Mouse (Mus musculus) cerebellum, postnatal 10 days (tissue): Measurements from ENCODE around the gene Polr2e.

ENCODE experiments used
- DNase-seq, 2 experiments: peaks; one replicate each; pipeline ENCODE4 v3.0.0; 2021; ENCODE audit warnings: mixed read lengths in 2 of 2

Polr2e gene

GRCm38 (mm10) chr10:80039559-80039979, at the start of gene Polr2e:
Polr2e (minus strand) TSS chr10:80039795.
- peak; percentile 97 to 99 for DNase-seq

GRCm38 (mm10) chr10:80089146-80089545, 49.6 kb upstream of the Polr2e start:
- no peak for DNase-seq

GRCm38 (mm10) chr10:80087483-80087882, 47.9 kb upstream of the Polr2e start:
- DNase-seq = no peak

- no peak for DNase-seq
These were observed 47.3 kb upstream of the Polr2e start for GRCm38 (mm10) chr10:80086847-80087246.

- DNase-seq = peak; percentile 48 to 60
These were observed 45.4 kb upstream of the Polr2e start for GRCm38 (mm10) chr10:80084817-80085487.

GRCm38 (mm10) chr10:80081075-80081474, 41.5 kb upstream of the Polr2e start:
- no peak for DNase-seq

GRCm38 (mm10) chr10:80080396-80081070, 40.9 kb upstream of the Polr2e start:
- no peak for DNase-seq

GRCm38 (mm10) chr10:80078366-80078765, 38.8 kb upstream of the Polr2e start:
- no peak for DNase-seq

- no peak for DNase-seq
These were observed 37.7 kb upstream of the Polr2e start for GRCm38 (mm10) chr10:80077312-80077711.

- no peak for DNase-seq
These were observed 36.8 kb upstream of the Polr2e start for GRCm38 (mm10) chr10:80076386-80076785.

- no peak for DNase-seq
These were observed 36.3 kb upstream of the Polr2e start for GRCm38 (mm10) chr10:80075924-80076323.

- DNase-seq = peak; percentile 56 to 67
These were observed 35.4 kb upstream of the Polr2e start for GRCm38 (mm10) chr10:80074813-80075601.

- DNase-seq = no peak
These were observed 33.3 kb upstream of the Polr2e start for GRCm38 (mm10) chr10:80072623-80073489.

- DNase-seq = no peak
These were observed 31.9 kb upstream of the Polr2e start for GRCm38 (mm10) chr10:80071516-80071900.

- DNase-seq = peak; percentile 89
These were observed 31.4 kb upstream of the Polr2e start for GRCm38 (mm10) chr10:80070837-80071515.

- DNase-seq = no peak
These were observed 30.4 kb upstream of the Polr2e start for GRCm38 (mm10) chr10:80069948-80070450.

GRCm38 (mm10) chr10:80069251-80069650, 29.7 kb upstream of the Polr2e start:
- no peak for DNase-seq

GRCm38 (mm10) chr10:80063877-80064650, 24.5 kb upstream of the Polr2e start:
- no peak for DNase-seq

GRCm38 (mm10) chr10:80063104-80063503, 23.5 kb upstream of the Polr2e start:
- peak; percentile 77 to 84 for DNase-seq

GRCm38 (mm10) chr10:80057683-80058326, 18.2 kb upstream of the Polr2e start:
- peak in 1 of 2 experiments; percentile 48 for DNase-seq
